Mouse (Mus musculus) heart, embryonic 16.5 days (tissue): Measurements from ENCODE around the gene Bcar1. TPM values are rescaled to one million over a fixed set of nuclear protein-coding genes. Genes with fewer than 3 reads are reported as not detected.

Experiments
- ATAC-seq: fragments of 200-750 bp; cut with Nextera tagmentation; replicated peaks from 2 replicates; pipeline ENCODE4 v1.8.0; 2017; ENCODE audit warnings: moderate number of reproducible peaks; ENCODE audit not compliant: insufficient read depth, low FRiP score; ENCODE audit errors: extremely low read depth
- H3K27ac ChIP-seq: fragments of 300-500 bp; sonication (generic); 2 replicates; pipeline ENCODE4 v1.5.1; 2014; ENCODE audit warnings: mild to moderate bottlenecking, low read length, control low read depth, moderate library complexity
- H3K27me3 ChIP-seq: fragments of 300-500 bp; sonication (generic); 2 replicates; pipeline ENCODE4 v1.6.1; 2014; ENCODE audit warnings: low read length, mixed read lengths; ENCODE audit not compliant: control insufficient read depth, insufficient read depth
- H3K36me3 ChIP-seq: fragments of 300-500 bp; sonication (generic); 2 replicates; pipeline ENCODE4 v1.6.1; 2014; ENCODE audit not compliant: control insufficient read depth, insufficient read depth
- H3K4me1 ChIP-seq: fragments of 300-500 bp; sonication (generic); 2 replicates; pipeline ENCODE4 v1.6.1; 2014; ENCODE audit warnings: low read length, mixed read lengths; ENCODE audit not compliant: control insufficient read depth, insufficient read depth
- H3K4me2 ChIP-seq: fragments of 300-500 bp; sonication (generic); 2 replicates; pipeline ENCODE4 v1.6.1; 2014; ENCODE audit warnings: low read depth, mild to moderate bottlenecking, control low read depth, low read length
- H3K4me3 ChIP-seq: fragments of 300-500 bp; sonication (generic); 2 replicates; pipeline ENCODE4 v1.5.1; 2014; ENCODE audit warnings: mild to moderate bottlenecking, control low read depth, low read length
- H3K9ac ChIP-seq: fragments of 300-500 bp; sonication (generic); 2 replicates; pipeline ENCODE4 v1.6.1; 2014; ENCODE audit warnings: low read length, control low read depth
- H3K9me3 ChIP-seq: fragments of 300-500 bp; sonication (generic); replicated peaks from 2 replicates; pipeline ENCODE4 v1.6.1; 2016; ENCODE audit warnings: low read length; ENCODE audit not compliant: control insufficient read depth
- WGBS: fragments of 180-500 bp; shearing (Covaris S2); extraction: QIAGEN DNeasy Blood & Tissue Kit; methylation state at CpG from one replicate; pipeline ENCODE4 v1.1.7; 2014; 5-methylcytosine and 5-hydroxymethylcytosine counted together
- polyA plus RNA-seq: library from polyadenylated mRNA; unstranded; fragments of >200 nt; fragmentation: Nextera tagmentation; extraction: Ambion mirVana; gene quantifications from 2 replicates; pipeline ENCODE4 v1.2.1, GENCODE M21; 2015

The Bcar1 gene
- polyA plus RNA-seq, 1 experiment from 2014 or later = 39.8 TPM

GRCm38 (mm10) chr8:111729233-111730170 is 14.1 kb downstream of the Bcar1 start:
- peak overlapping the region; percentile 85 for H3K4me3 ChIP-seq
- no peaks in the 10 kb centered on the region for H3K9me3 ChIP-seq
- H3K36me3 ChIP-seq = no peaks in the 10 kb centered on the region
- H3K27me3 ChIP-seq = no peaks in the 10 kb centered on the region
- WGBS = 22% methylated on average over 7 of the region's 7 CpGs
- peak overlapping the region; percentile 97 for H3K27ac ChIP-seq
- peak overlapping the region; percentile 93 for H3K9ac ChIP-seq
- H3K4me1 ChIP-seq = peaks cover 89% of the 10 kb centered on the region
- ATAC-seq = peak; percentile 26; the same call in 1 of the 2 replicates
- H3K4me2 ChIP-seq = peak overlapping the region; percentile 91

- no peaks in the 10 kb centered on the region for H3K9me3 ChIP-seq
- H3K36me3 ChIP-seq = no peaks in the 10 kb centered on the region
- no peak for ATAC-seq
- H3K27ac ChIP-seq = peak overlapping the region; percentile 97
- no peak overlapping the region for H3K4me3 ChIP-seq
- H3K4me2 ChIP-seq = peak overlapping the region; percentile 5; the same call in 1 of the 2 replicates
- peaks cover 84% of the 10 kb centered on the region for H3K4me1 ChIP-seq
- peak overlapping the region; percentile 49 for H3K9ac ChIP-seq
- 66% methylated on average over 5 of the region's 5 CpGs for WGBS
- H3K27me3 ChIP-seq = no peaks in the 10 kb centered on the region
Observed at GRCm38 (mm10) chr8:111728481-111728880, 15.1 kb downstream of the Bcar1 start.

GRCm38 (mm10) chr8:111727553-111727952 is 16.1 kb downstream of the Bcar1 start:
- no peaks in the 10 kb centered on the region for H3K27me3 ChIP-seq
- H3K36me3 ChIP-seq = no peaks in the 10 kb centered on the region
- no peak overlapping the region for H3K4me3 ChIP-seq
- no peak overlapping the region for H3K4me2 ChIP-seq
- no peak for ATAC-seq
- no peak overlapping the region for H3K9ac ChIP-seq
- H3K9me3 ChIP-seq = no peaks in the 10 kb centered on the region
- H3K4me1 ChIP-seq = peaks cover 75% of the 10 kb centered on the region
- H3K27ac ChIP-seq = peak overlapping the region; percentile 91
- 60% methylated on average over 4 of the region's 4 CpGs for WGBS

- peak; percentile 89 for ATAC-seq
- 22% methylated on average over 7 of the region's 7 CpGs for WGBS
- no peaks in the 10 kb centered on the region for H3K9me3 ChIP-seq
- no peaks in the 10 kb centered on the region for H3K36me3 ChIP-seq
- no peaks in the 10 kb centered on the region for H3K27me3 ChIP-seq
- H3K9ac ChIP-seq = peak overlapping the region; percentile 62
- peaks cover 70% of the 10 kb centered on the region for H3K4me1 ChIP-seq
- H3K27ac ChIP-seq = peak overlapping the region; percentile 91
- peak overlapping the region; percentile 39 for H3K4me2 ChIP-seq
- no peak overlapping the region for H3K4me3 ChIP-seq
Observed at GRCm38 (mm10) chr8:111726102-111726900, 17.3 kb downstream of the Bcar1 start.

DNA sequence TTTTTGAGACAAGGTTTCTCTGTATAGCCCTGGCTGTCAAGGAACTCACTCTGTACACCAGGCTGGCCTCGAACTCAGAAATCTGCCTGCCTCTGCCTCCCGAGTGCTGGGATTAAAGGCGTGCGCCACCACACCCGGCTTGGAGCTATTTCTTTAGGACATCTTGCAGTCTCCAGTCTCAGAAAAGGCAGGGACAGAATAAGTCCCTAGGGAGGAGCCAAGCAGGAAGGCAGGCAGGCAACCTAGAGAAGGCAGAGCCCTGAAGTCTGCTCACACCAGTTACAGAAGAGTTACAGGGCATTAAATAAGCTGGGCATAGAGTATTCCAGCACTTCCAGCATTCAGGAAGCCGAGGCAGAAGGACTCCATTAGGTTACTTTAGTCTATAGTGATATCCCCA is 18.3 kb downstream of the Bcar1 start:
- no peaks in the 10 kb centered on the region for H3K27me3 ChIP-seq
- H3K4me1 ChIP-seq = peaks cover 65% of the 10 kb centered on the region
- 86% methylated on average over 6 of the region's 6 CpGs for whole genome bisulfite sequencing
- ATAC-seq = no peak
- no peaks in the 10 kb centered on the region for H3K9me3 ChIP-seq
- H3K27ac ChIP-seq = 0 out of 2 replicates have a peak overlapping the region, but pooled peaks have one; percentile 58
- H3K4me3 ChIP-seq = no peak overlapping the region
- no peak overlapping the region for H3K4me2 ChIP-seq
- H3K9ac ChIP-seq = no peak overlapping the region
- peaks cover 8% of the 10 kb centered on the region for H3K36me3 ChIP-seq

GRCm38 (mm10) chr8:111720115-111720544 is 23.5 kb downstream of the Bcar1 start:
- no peak for ATAC-seq
- H3K9ac ChIP-seq = no peak overlapping the region
- WGBS = 41% methylated on average over 4 of the region's 4 CpGs
- H3K4me3 ChIP-seq = no peak overlapping the region
- peaks cover 25% of the 10 kb centered on the region for H3K36me3 ChIP-seq
- H3K27ac ChIP-seq = peak overlapping the region; percentile 37
- H3K4me1 ChIP-seq = peaks cover 60% of the 10 kb centered on the region
- no peaks in the 10 kb centered on the region for H3K27me3 ChIP-seq
- H3K9me3 ChIP-seq = no peaks in the 10 kb centered on the region
- H3K4me2 ChIP-seq = no peak overlapping the region

DNA sequence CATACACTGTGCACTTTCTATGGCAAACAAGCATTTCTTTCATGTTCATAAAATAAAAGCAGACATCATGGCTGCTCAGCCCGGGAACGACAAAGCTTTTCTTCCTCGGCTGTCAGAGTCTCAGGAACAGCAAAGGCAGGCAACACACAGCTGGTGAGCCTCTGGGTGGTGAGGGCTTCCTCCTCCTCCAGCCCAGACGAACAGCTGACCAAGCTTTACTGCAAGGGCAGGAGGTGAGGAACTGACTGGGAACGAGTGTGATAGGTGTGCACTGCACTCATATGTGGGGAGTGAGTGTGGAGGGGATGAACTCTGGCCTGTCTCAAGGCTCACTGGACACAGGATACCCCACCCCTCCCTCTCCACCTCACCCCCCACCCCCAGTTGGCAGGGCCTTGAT is 24.7 kb downstream of the Bcar1 start:
- H3K4me1 ChIP-seq = peaks cover 51% of the 10 kb centered on the region
- H3K36me3 ChIP-seq = peaks cover 37% of the 10 kb centered on the region
- H3K27me3 ChIP-seq = no peaks in the 10 kb centered on the region
- no peak for ATAC-seq
- H3K4me2 ChIP-seq = no peak overlapping the region
- H3K27ac ChIP-seq = peak overlapping the region; percentile 98
- no peaks in the 10 kb centered on the region for H3K9me3 ChIP-seq
- H3K4me3 ChIP-seq = no peak overlapping the region
- H3K9ac ChIP-seq = peak overlapping the region; percentile 28; the same call in 1 of the 2 replicates
- 46% methylated on average over 5 of the region's 5 CpGs for WGBS

- Histone ChIP-seq H3K4me1 (peaks cover 50% of the 10 kb centered on the region), H3K9me3 (no peaks in the 10 kb centered on the region), H3K27me3 (no peaks in the 10 kb centered on the region), H3K4me3 (no peak overlapping the region), H3K9ac (peak overlapping the region; percentile 74), H3K4me2 (peak overlapping the region; percentile 54; the same call in 1 of the 2 replicates), H3K36me3 (peaks cover 47% of the 10 kb centered on the region), H3K27ac (peak overlapping the region; percentile 98)
- whole genome bisulfite sequencing = 23% methylated on average over 6 of the region's 6 CpGs
- ATAC-seq = peak; percentile 45
Observed at GRCm38 (mm10) chr8:111717866-111718265, 25.7 kb downstream of the Bcar1 start.
